Mouse (Mus musculus) olfactory bulb, adult 2 months (tissue): Measurements from ENCODE around the gene Vtcn1. TPM values are rescaled to one million over a fixed set of nuclear protein-coding genes. Genes with fewer than 3 reads are reported as not detected.
A peak's percentile ranks its signal among the peaks of the same experiment; 100 is the strongest.

Experiments
- H3K27ac ChIP-seq: fragments of 200-500 bp; 2 replicates; pipeline ENCODE4 v1.5.1; 2012; ENCODE audit warnings: low read depth, low read length; ENCODE audit not compliant: insufficient read depth
- H3K4me1 ChIP-seq: fragments of 200-500 bp; 2 replicates; pipeline ENCODE4 v1.6.1; 2012; ENCODE audit warnings: low read length; ENCODE audit not compliant: control insufficient read depth, insufficient read depth
- H3K4me3 ChIP-seq: fragments of 200-500 bp; 2 replicates; pipeline ENCODE4 v1.5.1; 2012; ENCODE audit warnings: mild to moderate bottlenecking, low read depth, low read length, moderate library complexity; ENCODE audit not compliant: insufficient read depth
- CTCF ChIP-seq: fragments of 200-500 bp; IDR thresholded peaks from 2 replicates; pipeline ENCODE4 v1.5.1; 2012; ENCODE audit warnings: low read depth, mild to moderate bottlenecking, low read length, moderate library complexity; ENCODE audit not compliant: insufficient read depth
- POLR2A ChIP-seq: fragments of 200-500 bp; IDR thresholded peaks from 2 replicates; pipeline ENCODE4 v1.6.1; 2012; ENCODE audit warnings: mild to moderate bottlenecking, low read depth, low read length, moderate library complexity; ENCODE audit not compliant: insufficient read depth
- WGBS: fragments of 180-500 bp; shearing (Covaris S2); methylation state at CpG from one replicate; pipeline ENCODE4 v1.1.7; 2018; 5-methylcytosine and 5-hydroxymethylcytosine counted together
- polyA plus RNA-seq: library from polyadenylated mRNA; stranded (reverse); fragments of >200 nt; gene quantifications from 2 replicates; pipeline ENCODE4 v1.2.4, GENCODE M21; 2012; ENCODE audit warnings: low replicate concordance; ENCODE audit not compliant: missing spikeins, insufficient read depth, insufficient read length

Vtcn1 gene
- polyA plus RNA-seq, 1 experiment, result not detected

- H3K4me1 ChIP-seq, result no peaks in the 10 kb centered on the region
- WGBS, result 52% methylated on average over 5 of the region's 5 CpGs
- no peak for TF ChIP-seq POLR2A
- no peak for TF ChIP-seq CTCF
- no peak overlapping the region for H3K27ac ChIP-seq
- no peak overlapping the region for H3K4me3 ChIP-seq
Measured at GRCm38 (mm10) chr3:100910621-100911020, 85.4 kb downstream of the Vtcn1 start.

GRCm38 (mm10) chr3:100911026-100911425 is 85.8 kb downstream of the Vtcn1 start:
- TF ChIP-seq CTCF, result no peak
- no peak for TF ChIP-seq POLR2A
- 83% methylated on average over 9 of the region's 9 CpGs for WGBS
- no peak overlapping the region for H3K27ac ChIP-seq
- H3K4me1 ChIP-seq, result no peaks in the 10 kb centered on the region
- H3K4me3 ChIP-seq, result no peak overlapping the region

GRCm38 (mm10) chr3:100911498-100912213 is 86.4 kb downstream of the Vtcn1 start:
- Histone ChIP-seq H3K4me3 (no peak overlapping the region), H3K27ac (no peak overlapping the region), H3K4me1 (no peaks in the 10 kb centered on the region)
- 68% methylated on average over 7 of the region's 7 CpGs for WGBS
- no peak for TF ChIP-seq POLR2A
- TF ChIP-seq CTCF, result no peak

GRCm38 (mm10) chr3:100916844-100917243 is 91.6 kb downstream of the Vtcn1 start:
- no peaks in the 10 kb centered on the region for H3K4me1 ChIP-seq
- no peak overlapping the region for H3K27ac ChIP-seq
- TF ChIP-seq POLR2A (no peak), CTCF (no peak)
- H3K4me3 ChIP-seq, result no peak overlapping the region
- WGBS, result 13% methylated on average over 7 of the region's 7 CpGs

- H3K27ac ChIP-seq, result no peak overlapping the region
- H3K4me1 ChIP-seq, result peaks cover 8% of the 10 kb centered on the region
- 83% methylated on average over 9 of the region's 9 CpGs for WGBS
- no peak for TF ChIP-seq POLR2A
- no peak overlapping the region for H3K4me3 ChIP-seq
Measured at GRCm38 (mm10) chr3:100920611-100921140, 95.4 kb downstream of the Vtcn1 start.

DNA sequence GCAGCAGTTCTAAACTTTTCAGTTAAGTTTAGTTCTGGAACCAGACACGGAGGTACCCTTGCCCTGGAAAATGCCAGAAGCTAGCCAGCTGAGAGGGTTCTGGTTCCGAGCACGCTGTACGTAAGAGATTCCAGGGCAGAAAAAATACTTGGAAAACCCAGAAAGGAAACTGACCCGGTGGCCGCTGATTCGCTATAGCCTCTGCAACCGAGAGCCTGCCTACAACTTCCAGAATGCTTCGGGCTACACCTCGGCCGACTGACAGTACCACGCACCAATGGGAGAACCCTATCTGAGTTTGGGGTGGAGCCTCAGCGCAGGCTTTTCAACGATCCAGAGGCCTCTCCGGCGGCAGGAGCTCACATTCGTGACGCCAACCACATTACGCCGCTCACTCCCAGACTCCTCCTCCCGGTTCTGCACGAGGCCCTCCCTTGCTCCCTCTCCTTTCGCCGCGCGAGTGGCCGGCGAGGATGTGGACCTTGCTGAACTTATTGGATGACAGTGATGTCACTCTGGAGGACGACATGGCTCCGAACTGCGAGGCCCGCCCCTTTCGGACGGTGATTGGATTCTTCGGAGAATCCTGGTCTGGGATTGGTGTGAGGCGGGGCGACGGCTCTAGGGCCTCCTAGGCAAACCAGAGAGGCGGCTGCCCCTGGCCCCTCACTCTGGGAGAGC is 96.7 kb downstream of the Vtcn1 start, which contains the start of gene Trim45:
TSS of gene Trim45 (plus strand) at position 378 of the 681 bp plus-strand sequence.
- Histone ChIP-seq H3K4me3 (peak within 1 kb of the TSS; percentile 45), H3K4me1 (peaks cover 8% of the 10 kb centered on the region), H3K27ac (0 out of 2 replicates have a peak within 1 kb of the TSS, but pooled peaks have one; percentile 45)
- TF ChIP-seq CTCF (no peak), POLR2A (peak; percentile 74)
- under 1% methylated on average over 39 of the region's 39 CpGs for WGBS

DNA sequence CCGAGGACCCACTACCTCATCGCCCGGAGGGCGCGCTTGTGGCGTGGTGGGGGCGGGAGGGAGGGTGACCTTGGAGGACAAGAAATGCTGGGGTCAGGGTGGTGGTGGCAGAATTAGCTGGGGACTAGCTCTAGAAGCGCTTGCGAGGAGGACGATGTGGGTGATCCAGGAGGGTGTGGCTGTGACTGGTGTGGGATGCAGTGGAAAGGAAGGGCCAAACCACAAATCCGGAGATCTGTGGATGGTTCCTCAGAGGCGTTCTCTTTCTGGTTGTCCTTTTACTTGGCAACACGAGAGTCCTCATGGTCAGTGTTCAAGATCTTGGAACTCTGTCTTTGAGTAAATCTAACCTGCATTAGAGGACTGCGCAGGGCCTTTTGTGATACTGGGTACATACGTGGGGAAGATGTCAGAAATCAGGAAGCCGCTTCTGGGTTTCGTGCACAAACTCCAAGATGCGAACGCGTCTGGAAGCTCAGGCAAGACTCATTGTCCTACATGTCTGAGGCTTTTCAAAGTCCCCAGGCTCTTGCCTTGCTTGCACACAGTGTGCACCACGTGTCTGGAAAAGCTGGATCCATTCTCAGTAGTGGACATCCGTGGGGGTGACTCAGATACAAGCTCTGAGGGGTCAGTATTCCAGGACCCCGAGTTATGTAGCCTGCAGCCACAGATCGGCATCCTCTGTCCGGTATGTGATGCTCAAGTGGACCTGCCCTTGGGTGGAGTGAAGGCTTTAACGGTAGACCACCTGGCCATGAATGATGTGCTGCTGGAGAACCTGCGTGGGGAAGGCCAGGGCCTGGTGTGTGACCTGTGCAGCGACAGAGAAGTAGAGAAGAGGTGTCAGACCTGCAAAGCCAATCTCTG is 97.5 kb downstream of the Vtcn1 start:
- 26% methylated on average over 28 of the region's 28 CpGs for WGBS
- peak overlapping the region; percentile 45 for H3K4me3 ChIP-seq
- H3K4me1 ChIP-seq, result peaks cover 8% of the 10 kb centered on the region
- TF ChIP-seq POLR2A, result no peak
- no peak for TF ChIP-seq CTCF
- H3K27ac ChIP-seq, result 0 out of 2 replicates have a peak overlapping the region, but pooled peaks have one; percentile 12

DNA sequence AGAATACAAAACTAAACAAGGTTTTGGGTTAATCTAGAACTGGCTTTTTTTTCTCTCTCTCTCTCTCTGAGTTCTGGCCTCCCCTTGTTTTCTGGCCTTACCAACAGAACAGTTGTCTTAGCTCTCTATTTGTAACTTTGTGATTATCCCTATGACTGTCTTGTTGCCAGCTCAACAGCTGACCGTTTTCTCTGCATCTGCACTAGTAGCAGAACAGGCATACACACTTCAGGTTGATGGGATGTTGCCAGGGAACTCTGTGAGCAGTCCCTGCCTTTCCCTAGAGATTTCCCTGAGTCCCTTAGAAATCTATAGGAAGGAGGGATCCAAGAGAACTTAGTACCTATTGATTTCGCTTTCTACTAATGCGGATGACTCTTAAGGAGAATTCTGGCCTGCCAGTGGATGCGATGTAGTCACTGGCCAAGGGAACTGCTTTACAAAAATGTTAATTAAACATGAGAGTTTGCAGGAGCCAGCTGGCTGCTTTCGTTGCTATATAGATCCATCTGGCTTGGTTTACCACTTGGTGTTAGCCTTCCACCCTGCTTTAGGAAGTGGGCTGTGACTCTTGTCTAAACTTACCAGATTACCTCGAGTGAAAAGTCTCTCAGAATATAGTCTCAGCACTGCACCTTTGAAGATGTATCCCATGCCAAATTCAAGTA is 98.9 kb downstream of the Vtcn1 start:
- 64% methylated on average over 6 of the region's 6 CpGs for WGBS
- no peak overlapping the region for H3K27ac ChIP-seq

More for the DNA sequence above, 98.9 kb downstream of the Vtcn1 start:
- Histone ChIP-seq H3K4me3 (no peak overlapping the region), H3K4me1 (peaks cover 8% of the 10 kb centered on the region)
- TF ChIP-seq POLR2A (no peak), CTCF (no peak)
